Mouse (Mus musculus) kidney, postnatal 4 days (tissue): Measurements from ENCODE around the gene Esrrg.

Source experiments
- DNase-seq, 2 experiments: peaks; one replicate each; pipeline ENCODE4 v3.0.0; 2021; ENCODE audit warnings: mixed read lengths in 2 of 2

The Esrrg gene

GRCm38 (mm10) chr1:187836876-187837275 is 228.3 kb downstream of the Esrrg start:
- no peak for DNase-seq

- DNase-seq = no peak
Observed at GRCm38 (mm10) chr1:187841629-187842028, 233.0 kb downstream of the Esrrg start.

GRCm38 (mm10) chr1:187842702-187843101 is 234.1 kb downstream of the Esrrg start:
- DNase-seq = no peak

- no peak for DNase-seq
Observed at GRCm38 (mm10) chr1:187854148-187854547, 245.6 kb downstream of the Esrrg start.

GRCm38 (mm10) chr1:187862339-187862738 is 253.7 kb downstream of the Esrrg start:
- no peak for DNase-seq

- DNase-seq = no peak
Observed at GRCm38 (mm10) chr1:187868427-187868826, 259.8 kb downstream of the Esrrg start.

GRCm38 (mm10) chr1:187872208-187872607 is 263.6 kb downstream of the Esrrg start:
- no peak for DNase-seq

- DNase-seq = no peak
Observed at GRCm38 (mm10) chr1:187872744-187873143, 264.2 kb downstream of the Esrrg start.

- DNase-seq = no peak
Observed at GRCm38 (mm10) chr1:187873770-187874169, 265.2 kb downstream of the Esrrg start.

- DNase-seq = no peak
Observed at GRCm38 (mm10) chr1:187887270-187887669, 278.7 kb downstream of the Esrrg start.

- no peak for DNase-seq
Observed at GRCm38 (mm10) chr1:187888142-187888541, 279.6 kb downstream of the Esrrg start.

- no peak for DNase-seq
Observed at GRCm38 (mm10) chr1:187889096-187889495, 280.5 kb downstream of the Esrrg start.

GRCm38 (mm10) chr1:187891262-187891661 is 282.7 kb downstream of the Esrrg start:
- DNase-seq = no peak

GRCm38 (mm10) chr1:187895459-187895858 is 286.9 kb downstream of the Esrrg start:
- no peak for DNase-seq

- DNase-seq = no peak
Observed at GRCm38 (mm10) chr1:187896291-187896690, 287.7 kb downstream of the Esrrg start.

- DNase-seq = no peak
Observed at GRCm38 (mm10) chr1:187896910-187897309, 288.3 kb downstream of the Esrrg start.

GRCm38 (mm10) chr1:187899541-187899940 is 290.9 kb downstream of the Esrrg start:
- no peak for DNase-seq

- peak in 1 of 2 experiments; percentile 35 for DNase-seq
Observed at GRCm38 (mm10) chr1:187900756-187901155, 292.2 kb downstream of the Esrrg start.

- DNase-seq = peak in 1 of 2 experiments; percentile 32
Observed at GRCm38 (mm10) chr1:187902176-187902575, 293.6 kb downstream of the Esrrg start.

- DNase-seq = no peak
Observed at GRCm38 (mm10) chr1:187904731-187905130, 296.1 kb downstream of the Esrrg start.

GRCm38 (mm10) chr1:187907407-187907806 is 298.8 kb downstream of the Esrrg start:
- no peak for DNase-seq

- DNase-seq = peak; percentile 12 to 31
Observed at GRCm38 (mm10) chr1:187907871-187908270, 299.3 kb downstream of the Esrrg start.

- DNase-seq = no peak
Observed at GRCm38 (mm10) chr1:187910718-187911117, 302.1 kb downstream of the Esrrg start.

- DNase-seq = no peak
Observed at GRCm38 (mm10) chr1:187911201-187911600, 302.6 kb downstream of the Esrrg start.

- no peak for DNase-seq
Observed at GRCm38 (mm10) chr1:187918303-187918702, 309.7 kb downstream of the Esrrg start.

GRCm38 (mm10) chr1:187918939-187919338 is 310.3 kb downstream of the Esrrg start:
- no peak for DNase-seq
